Mouse (Mus musculus) cortical plate, adult 2 months (tissue): ENCODE measurements around the gene Sec22b.

Source experiments
- CTCF ChIP-seq: fragments of 200-500 bp; IDR thresholded peaks from 2 replicates; pipeline ENCODE4 v1.5.1; 2011; ENCODE audit warnings: mild to moderate bottlenecking, control low read depth, low read length; ENCODE audit not compliant: insufficient read depth; ENCODE audit errors: extremely low read depth
- POLR2A ChIP-seq: fragments of 200-500 bp; IDR thresholded peaks from 2 replicates; pipeline ENCODE4 v1.6.1; 2011; ENCODE audit warnings: mild to moderate bottlenecking, low read length, control low read depth; ENCODE audit not compliant: insufficient read depth; ENCODE audit errors: extremely low read depth

DNA sequence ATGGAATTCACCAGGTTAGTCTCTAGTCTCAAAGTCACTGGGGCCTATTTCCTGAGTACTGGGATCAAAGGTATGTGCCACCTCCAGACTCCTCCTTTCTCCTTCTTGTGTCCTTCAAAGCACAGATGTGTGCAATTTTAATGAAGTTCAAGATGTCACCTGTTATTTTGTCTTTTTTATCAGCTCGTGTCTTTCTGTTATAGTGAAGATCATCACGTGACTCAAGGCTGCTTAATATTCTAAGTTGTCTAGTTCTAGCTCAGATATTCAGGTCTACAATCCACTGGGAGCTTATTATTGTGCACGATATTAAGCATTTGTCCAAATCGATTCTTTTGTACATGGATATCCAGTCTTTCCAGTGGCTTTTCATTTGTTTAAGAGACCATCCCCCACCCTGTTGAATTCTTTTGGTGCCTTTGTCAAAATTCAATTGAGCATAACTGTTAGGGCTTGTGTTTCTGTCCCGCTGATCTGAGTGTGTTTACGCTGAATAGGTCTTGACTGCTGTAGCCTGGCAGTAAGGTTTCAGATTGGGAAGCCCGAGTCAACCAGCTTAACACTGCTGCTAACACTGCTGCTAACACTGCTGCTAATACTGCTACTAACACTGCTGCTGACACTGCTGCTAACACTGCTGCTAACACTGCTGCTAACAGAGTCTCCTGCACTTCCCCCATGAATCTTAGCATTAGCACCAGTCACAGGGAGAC, 38.0 kb downstream of the Sec22b start:
- no peak for TF ChIP-seq CTCF
- TF ChIP-seq POLR2A = no peak
